Mouse (Mus musculus): ENCODE measurements around the gene Fgfr2.
A peak's percentile ranks its signal among the peaks of the same experiment; 100 is the strongest.
"Not testable (repeated sequence)": the region's sequence is repeated elsewhere in the genome, so short reads cannot be mapped to it uniquely, and the experiment has no call there.

Fgfr2 gene

DNA sequence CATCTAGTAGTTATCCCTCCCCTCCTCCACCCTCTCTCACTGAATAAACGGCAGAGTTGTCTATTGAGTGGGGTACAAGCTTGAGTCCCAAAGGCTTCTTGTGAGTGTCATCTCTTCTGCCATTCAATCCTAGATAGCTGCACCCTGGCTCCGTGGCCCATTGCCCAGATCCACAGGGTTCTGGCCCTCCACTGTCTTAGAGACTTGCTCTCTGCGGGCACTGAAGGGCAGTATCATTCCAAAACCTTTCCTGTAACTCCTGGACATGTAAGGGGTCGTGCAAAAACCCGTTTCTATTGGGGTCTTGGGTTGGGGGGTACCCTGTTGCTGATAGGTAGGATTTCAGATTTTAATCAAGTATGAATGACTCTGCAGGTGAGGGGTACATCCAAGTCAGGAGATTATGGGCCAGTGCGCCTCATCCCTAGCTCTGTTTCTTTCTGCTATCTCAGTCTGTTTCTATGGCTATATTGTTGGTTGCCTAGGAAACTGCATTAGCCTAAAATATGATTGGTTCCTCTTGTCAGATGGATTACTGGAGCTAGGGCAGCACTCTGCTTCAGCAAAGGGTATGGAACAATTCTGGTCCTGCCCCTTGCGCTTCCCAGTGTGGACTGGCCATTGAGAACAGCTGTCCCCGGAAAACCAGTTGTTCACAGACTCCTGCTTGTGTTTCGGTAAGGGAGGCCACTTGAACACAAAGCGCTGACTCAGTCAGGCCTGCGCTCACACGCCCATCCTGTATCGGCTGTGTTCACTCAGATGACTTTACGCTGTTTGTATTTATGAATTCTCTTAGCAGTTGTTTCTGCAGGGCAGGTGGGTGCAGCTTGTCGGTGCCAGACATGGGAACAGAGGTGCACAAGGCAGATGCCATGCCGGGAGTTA is 2426.6 kb downstream of the Fgfr2 start:
- no peak for DNase-seq

DNA sequence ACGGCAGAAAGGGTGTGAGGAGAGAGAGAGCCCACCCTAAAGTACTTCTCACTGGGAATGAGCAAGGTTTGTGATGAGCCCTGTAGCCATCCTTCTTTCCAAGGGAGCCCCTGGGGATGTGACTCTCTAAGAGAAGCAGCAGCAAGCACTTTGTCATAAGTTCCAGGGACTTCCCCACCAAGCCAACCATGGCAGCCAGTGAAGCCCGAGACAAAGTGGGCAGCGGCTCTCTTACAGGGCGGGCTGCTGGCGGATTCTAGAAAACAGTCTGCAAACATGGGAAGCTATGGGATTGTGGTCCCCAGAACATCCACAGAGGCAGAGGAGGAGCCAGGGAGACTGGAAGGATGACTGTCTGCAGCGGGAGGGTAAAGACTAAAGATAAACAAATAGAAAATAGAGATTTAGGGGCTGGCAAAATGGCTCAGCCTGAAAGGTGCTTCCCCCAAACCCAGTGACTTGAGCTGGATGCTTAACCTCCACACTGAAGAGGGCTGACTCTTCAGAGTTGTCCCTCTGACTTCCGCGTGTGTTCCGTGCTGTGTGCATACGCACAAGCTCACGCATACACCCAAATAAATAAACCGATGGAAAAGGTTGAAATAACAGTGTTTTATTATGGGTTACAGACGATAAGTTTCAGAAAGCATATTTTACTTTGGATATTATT is 2427.3 kb downstream of the Fgfr2 start:
- DNase-seq = no peak

DNA sequence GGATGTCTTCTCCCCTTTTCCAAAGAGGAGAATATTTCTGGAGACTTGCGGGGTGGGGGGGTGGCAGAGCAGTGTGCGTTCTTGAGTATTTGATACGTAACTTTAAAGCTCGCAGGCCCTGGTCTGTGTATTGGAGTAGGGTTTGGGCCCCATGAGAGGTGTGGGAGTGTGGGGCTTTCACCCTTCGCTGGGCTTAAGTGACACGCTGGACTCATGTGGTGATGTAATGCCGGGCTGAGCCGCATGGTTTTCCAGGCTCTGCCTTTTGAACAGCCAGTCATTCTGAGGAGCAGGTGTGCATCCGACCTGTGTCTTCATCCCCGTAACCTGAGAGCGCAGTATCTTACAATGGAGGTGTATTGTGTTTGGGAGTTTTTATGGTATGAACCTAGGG is 2429.4 kb downstream of the Fgfr2 start:
- no peak for DNase-seq

DNA sequence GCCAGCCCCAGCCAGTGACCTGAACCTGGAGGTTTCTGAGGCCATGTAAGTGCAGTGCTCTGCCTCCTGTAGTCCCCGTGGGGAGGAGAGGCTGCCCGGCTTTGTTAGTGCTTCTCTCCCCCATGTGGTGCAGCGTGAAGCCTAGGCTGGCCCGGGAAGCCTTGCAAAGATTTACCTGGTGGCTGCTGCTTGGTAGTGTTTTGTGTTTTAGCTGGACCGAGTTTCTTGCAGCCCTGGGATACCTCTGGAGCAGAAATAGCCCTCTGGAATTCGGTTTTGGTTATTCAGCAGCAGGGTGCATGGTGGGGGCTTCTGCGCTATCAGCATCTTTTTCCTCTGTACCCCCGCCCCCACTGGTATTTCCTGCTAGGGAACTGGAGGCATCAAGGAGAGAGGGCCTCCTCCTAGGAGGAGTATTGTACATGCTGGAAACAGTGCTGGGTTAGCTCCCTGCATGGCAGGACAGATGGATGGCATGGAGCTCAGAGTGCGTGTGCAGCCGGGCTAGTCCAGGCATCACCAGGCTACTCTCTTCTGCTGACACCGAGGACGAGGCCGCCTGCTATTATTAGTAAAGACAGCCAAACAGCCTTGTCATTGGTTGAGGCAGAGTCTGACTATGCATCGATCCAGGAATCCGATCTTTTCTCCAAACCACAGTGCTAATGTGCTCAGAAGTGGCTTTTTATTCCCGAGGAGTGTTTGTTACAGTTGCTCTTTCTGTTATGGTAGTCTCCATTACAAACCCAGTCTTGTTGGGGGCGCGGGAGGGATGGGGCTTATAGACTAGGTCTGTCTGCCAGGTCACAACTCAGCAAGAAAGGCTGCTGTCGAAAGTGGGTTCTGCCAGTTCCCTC is 2430.0 kb downstream of the Fgfr2 start:
- peak; percentile 45 for DNase-seq

DNA sequence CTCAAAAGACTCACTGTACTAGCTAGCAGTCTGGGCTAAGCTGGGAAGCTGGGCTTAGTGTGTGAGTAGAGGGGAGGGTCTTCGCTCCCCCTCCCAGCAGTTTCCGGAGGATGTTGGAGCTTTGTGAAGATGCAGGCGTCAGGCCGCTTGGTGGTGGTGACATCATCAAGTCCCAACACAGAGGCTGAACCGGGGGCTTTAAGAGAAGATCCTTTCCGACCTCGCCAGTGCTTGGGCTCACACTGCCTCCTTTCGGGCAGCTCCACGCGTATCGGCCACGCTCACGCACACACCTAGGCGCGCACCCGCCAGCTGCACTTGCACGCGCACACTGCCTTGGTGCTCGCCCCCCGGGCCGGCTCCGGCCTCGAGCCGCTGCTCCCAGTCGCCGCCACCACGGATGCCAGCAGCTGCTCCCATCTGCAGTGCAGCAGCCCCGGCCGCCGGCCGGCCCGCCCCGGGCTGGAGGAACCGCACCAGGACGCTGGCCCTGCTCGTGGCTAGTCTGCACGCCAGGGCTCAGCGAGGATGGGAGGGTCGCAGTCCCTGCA is 2430.7 kb downstream of the Fgfr2 start:
- DNase-seq = peak; percentile 80

DNA sequence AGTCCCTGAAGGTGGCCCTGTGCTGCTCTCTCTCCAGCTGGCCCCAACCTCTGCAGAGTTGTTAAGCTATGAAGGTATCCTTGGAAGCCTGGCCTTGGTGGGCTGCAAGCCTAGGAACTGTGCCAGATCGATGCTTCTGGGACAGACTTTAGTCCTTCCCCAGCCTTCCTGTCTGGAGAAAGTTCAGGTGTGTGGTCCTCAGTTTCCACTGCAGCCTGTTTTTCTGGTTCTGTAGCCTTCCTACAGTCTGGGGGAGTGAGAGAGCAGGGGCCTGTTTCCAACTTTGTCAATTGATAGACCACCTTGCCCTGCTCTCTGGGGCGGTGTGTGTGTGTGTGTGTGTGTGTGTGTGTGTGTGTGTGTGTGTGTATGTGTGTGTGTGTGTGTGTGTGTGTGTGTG is 2431.2 kb downstream of the Fgfr2 start:
- no peak for DNase-seq

DNA sequence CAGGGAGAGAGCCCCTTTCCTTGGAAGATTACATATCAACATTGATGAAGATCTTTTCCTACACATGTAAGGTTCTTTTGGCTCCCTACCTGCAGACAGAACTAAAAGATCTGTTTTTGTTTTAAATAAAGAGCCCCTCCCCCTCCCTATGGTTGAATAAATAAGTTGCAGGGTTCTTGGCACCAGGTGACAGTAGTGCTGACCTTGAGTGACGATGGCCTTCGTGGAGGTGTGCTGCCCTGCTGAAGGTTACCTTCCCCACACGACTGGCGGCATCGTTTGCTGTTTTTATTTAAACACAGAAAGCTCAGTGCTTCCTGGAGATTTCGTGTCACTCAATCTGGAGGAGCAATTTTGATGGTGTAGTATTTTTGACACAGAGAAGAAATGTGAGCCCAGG is 2432.3 kb downstream of the Fgfr2 start:
- DNase-seq = no peak

DNA sequence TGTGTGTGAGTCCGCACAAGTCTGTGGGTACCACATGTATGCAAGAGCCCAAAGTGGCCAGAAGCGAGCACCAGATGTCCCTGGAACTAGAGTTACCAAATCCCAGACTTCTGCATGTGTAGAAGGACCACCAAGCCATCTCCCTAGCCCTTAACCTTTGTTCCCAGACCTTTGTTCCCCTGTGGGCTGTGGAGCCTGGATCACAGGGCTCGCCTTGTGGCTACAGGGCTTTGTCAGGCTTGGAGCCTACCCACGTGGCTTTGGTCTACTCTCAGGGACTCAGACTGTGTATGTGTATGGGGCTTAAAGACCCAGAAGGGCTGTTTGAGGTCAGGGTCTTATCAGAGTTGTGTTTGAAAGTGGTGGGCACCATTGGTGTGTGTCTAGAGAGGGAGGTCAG is 2434.5 kb downstream of the Fgfr2 start:
- no peak for DNase-seq

DNA sequence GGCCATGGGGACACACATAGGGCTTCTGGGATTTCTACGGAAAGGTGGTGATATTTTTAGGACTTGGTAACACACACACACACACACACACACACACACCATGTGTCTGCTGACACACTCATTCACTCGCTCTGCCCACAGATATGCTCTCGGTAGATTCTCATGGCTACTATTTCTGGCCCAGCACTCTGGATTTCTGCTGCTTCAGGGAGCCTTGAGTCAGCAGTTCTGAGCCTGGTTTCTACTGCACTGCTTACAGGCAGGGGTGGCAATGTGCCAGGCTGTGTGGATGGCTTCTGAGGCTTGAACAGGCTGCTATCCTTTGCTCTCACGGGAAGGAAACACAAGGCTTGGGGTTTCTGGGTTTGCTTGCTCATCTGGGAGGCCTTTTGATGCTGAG is 2441.4 kb downstream of the Fgfr2 start:
- DNase-seq = peak; percentile 38

DNA sequence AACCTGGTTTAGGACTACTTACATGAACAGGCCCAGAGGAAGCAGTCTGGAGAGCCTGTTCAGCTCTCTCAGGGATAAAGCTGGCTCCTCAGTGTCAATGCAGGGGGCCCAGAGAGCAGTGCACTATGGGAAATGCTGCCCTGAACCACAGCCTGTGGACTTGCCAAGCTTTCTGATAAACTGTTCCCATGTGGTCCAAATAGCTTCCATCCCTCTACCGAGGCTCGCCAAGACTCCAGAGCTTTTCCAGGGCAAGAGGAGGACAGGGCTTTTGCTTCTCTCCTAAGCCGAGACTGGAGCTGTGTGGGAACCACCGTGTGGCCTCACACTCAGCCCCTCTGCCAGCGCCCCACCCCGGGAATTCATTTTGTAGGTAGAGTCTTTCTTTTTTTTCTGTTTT is 2444.7 kb downstream of the Fgfr2 start:
- peak; percentile 54 for DNase-seq

DNA sequence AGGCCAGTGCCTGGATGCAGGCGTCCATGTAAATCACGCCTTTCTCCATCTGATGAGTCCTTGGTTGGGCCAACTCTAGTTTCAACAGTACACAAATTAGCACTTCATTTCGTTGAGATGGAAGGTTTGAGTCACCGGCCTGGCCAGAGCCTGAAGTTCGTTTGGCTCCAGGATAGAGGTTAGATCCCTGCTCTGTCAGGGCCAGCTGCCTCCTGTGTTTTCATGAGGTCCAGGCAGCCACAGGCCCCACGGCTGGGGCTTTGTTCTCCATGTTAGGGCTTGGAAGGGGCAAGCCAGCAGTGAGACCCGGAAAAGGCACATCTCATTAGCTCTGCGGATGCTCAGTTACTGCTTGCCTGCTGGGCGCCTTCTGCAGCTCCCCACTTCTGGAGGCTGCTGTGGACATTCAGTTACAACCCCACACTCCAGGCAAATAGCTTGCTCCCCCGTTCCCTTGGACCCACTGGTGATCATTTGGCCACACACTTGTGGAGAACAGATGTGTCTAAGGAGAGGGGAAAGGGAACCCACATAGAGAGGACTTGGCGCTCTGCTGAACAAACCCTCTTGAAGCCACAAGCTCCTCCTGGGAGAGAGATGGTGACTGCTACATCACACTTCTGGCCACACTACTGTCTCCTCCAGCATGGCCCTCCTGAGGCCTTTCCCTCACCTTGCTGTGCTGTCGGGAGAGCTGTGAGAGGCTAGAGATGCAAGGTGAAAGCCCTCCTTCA is 2445.4 kb downstream of the Fgfr2 start:
- peak; percentile 51 for DNase-seq

DNA sequence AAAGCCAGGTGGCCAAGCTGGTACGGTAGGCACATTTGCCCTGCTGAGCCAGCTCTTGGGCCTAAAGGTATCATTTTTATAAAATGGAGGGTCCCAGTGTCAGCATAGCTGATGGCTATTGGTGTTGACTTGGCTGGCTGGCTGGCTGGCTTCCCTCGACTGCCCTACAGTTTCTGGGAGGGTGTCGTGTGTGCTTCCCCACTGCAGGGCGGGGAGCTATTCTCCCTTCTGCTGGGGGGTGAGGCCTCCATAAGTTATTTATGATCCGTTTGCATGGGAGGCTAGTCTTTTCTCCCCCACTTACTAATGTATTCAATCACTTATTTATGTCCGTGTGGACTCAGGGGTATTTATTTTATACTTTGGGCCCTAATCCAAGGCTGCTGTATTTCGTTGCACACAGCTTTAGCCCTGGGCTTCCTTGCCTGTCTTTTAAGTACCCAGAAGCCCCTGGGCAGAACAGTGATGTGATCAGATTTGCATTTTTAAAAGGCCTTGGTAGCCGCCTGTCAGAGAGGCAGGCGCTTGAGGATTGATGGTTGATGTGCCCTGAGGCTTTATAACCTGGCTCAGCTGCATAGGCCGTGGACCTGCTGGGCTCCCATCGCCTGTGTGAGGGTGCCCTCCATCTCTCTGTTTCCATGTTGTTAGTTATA is 2446.1 kb downstream of the Fgfr2 start:
- DNase-seq = no peak

DNA sequence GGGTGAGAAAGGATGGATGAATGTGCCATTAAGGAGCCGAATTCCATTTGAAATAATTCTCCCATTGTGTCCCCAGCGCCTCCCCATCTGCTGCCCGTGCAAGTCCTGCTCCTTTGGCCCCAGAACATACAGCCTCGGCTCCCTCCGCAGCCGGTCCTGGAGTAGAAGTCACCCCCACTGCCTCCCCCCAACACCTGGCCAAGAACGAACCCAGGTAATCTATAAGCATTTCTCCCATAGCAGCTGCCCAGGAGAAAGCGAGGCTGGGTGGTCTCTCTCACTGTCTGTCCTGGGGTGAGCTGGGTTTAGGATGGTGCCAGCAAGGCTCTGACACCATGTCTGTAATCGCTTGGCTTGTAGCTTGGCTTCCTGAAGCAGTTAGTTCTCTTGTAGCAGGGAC is 2448.6 kb downstream of the Fgfr2 start:
- DNase-seq = no peak

DNA sequence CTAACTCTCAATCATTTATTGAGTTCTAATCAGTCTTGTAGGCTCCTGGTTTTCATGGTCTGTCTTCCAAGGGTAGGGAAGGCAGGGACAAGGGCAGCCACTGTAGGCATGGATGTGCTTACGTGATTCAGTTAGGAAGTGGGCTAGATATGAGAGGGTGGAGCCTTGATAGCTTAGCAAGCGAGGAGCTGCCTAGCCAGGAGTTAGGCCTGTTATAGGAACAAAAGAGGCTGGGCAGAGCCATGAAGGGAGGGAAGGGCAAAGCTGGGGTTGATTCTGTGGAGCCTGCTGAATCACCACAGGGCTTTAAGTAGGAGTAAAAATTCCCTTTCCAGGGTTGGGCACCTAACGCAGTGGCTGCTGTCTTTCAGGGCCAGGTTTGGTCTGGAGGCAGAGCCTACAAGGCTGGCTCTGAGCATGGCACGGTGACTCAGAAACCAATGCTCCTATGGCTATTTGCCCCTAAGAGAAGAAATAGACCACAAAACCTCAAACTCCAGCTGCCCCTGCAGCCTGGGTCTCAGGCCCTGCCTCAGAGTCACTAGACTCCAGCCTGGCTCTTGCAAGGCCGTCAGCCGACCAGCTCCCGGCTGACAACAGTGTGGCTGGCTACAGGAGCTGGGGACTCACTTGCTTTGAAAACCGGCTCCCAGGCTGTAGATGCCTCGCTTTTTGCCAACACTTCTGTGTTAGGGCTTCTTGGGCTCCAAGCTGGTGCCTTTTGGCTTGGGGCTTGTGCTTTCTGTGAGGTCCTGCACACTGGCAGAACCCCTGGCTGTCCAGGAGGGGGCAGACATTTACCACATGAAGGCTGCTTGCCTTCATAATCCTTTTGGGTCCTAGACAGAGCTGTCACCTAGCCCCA is 2449.7 kb downstream of the Fgfr2 start:
- peak; percentile 64 for DNase-seq

DNA sequence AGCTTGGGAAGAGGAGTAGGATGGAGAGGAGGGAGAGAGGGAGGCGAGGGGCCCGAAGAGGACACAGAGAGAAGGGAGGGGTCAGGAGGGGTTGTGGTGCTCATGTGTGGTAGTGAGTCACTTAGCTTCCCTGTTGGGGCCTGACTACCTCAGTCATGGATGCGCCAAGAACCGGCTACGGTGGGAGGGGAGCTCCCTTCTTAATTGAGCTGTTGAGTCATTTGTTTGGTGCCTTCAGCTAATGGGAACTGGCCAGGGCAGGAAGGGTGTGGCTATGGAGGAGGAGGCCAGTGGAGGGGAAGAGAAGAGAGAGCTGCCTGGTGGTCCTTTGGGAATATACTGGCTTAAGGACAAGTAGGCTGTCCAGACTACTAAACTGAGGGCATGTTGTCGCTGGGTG is 2451.8 kb downstream of the Fgfr2 start:
- peak; percentile 71 for DNase-seq

DNA sequence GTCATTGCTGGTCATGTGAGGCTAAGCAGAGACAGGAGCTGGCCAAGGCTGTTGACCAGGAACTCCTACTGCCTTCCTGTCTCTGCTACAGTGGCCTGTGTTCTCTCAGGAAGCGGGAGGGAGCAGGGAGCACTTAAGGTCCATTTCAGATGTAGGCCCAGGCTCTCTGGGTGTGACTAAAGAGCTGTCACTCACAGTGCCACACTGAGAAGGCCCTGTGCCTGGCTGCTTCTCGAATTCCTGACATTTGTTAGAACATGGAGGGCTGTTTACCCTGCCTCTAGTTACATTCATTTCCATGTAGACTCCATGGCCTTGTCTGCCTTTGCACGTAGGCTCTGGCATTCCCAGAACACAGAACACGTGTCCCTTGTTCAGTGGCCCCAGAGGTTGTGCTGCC is 2452.8 kb downstream of the Fgfr2 start:
- DNase-seq = peak; percentile 50

DNA sequence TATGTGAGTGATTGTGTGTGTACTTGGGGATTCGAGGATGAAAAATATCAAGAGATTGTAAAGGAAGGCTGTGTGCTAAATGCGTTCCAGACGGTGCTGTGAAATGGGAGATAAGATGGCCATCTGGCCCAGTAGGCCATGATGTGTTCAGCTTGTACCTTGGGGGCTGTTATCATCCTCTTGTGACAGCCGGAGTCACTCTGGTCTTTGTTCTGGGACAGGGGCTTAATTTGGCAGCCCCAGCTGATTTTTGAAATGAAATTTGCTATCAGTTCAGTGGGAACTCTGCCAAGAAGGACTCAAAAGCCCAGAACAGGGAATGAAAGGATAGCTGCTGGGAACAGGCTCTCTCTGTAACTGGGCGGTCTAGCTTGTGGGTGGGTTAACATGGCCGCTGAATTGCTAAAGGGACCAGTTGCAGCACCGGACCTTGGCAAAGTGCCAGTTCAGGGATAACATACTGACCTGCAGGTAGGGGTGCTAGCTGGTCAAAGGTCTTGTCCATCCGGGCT is 2453.7 kb downstream of the Fgfr2 start:
- peak; percentile 54 for DNase-seq

DNA sequence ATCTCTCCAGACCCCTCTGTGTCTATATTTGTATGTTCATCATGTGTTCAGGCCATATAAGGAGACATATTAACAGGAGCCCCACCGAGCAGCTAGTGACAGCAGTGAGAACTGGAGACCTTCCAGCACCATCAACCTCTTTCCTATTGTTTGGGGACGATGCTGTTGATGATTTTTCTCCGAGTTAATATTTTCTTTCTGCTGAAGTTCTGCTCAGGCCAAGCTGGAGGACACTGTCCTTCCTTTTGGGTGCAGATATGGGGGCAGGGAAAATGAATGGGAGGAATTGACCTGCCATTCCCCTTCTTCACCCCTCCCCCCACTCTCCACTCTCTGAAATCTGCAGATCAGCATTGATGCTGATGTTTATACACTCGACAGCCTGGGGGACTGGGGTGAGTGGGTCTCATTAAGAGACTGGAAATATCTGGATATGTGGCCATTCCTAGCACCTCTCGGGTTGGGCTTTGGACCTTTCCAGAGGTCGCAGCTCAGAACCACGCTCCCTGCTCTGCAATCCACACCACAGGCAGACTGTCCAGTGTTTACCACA is 2454.3 kb downstream of the Fgfr2 start:
- peak; percentile 27 for DNase-seq

DNA sequence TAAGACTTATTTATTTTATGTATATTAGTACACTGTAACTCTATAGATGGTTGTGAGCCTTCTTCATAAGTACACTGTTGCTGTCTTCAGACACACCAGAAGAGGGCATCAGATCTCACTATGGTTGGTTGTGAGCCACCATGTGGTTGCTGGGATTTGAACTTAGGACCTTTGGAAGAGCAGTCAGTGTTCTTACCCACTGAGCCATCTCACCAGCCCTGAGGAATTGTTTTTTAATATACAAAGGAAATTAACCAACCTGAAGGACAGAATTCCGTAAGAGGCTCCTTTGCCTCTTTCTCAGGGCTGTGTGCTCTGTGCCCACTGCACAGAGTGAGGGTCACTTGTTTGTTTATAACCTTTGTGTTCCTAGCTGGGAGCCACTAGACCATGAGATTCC is 2455.1 kb downstream of the Fgfr2 start:
- DNase-seq = not testable (repeated sequence)

DNA sequence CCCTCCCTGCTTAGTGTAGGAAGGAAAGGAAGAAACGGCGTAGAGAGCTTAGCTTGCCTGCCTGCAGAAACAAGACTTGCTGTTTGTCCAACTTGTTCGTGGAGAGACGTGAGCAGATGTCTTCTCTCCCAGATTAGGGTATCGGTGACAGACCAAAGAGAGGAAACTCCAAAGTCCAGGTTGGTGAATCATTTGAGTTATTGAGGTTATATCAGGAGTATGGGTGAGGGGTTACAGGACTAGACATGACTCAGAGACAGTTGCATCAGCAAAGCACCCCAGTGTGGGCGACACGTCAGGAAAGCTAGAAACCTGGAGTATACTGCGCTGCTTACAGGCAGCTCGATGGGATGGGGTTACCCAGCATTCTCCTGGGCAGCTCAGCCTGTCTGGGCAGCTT is 2457.8 kb downstream of the Fgfr2 start:
- no peak for DNase-seq

Measured in lung, postnatal 10 days (tissue).